Mouse (Mus musculus) thymus, adult 2 months (tissue): ENCODE results near the gene Gm5741. TPM values are rescaled to one million over a fixed set of nuclear protein-coding genes. Genes with fewer than 3 reads are reported as not detected.

ENCODE experiments used
- DNase-seq: peaks from one replicate; pipeline ENCODE4 v3.0.0; 2021
- H3K27ac ChIP-seq: fragments of 200-500 bp; 2 replicates; pipeline ENCODE4 v1.5.1; 2012; ENCODE audit warnings: low read length, control low read depth; ENCODE audit not compliant: control insufficient read depth, insufficient read depth
- H3K27me3 ChIP-seq: fragments of 200-500 bp; 2 replicates; pipeline ENCODE4 v1.6.1; 2012; ENCODE audit warnings: mild to moderate bottlenecking, low read length, moderate library complexity, mixed read lengths; ENCODE audit not compliant: control insufficient read depth, insufficient read depth
- H3K36me3 ChIP-seq: fragments of 200-500 bp; 2 replicates; pipeline ENCODE4 v1.6.1; 2012; ENCODE audit warnings: mild to moderate bottlenecking, low read length, moderate library complexity; ENCODE audit not compliant: control insufficient read depth, insufficient read depth
- H3K4me1 ChIP-seq: fragments of 200-500 bp; replicated peaks from 2 replicates; pipeline ENCODE4 v1.6.1; 2012; ENCODE audit warnings: low read length; ENCODE audit not compliant: control insufficient read depth, insufficient read depth
- H3K4me3 ChIP-seq: fragments of 200-500 bp; 2 replicates; pipeline ENCODE4 v1.5.1; 2012; ENCODE audit warnings: mild to moderate bottlenecking, low read length, control low read depth, moderate library complexity; ENCODE audit not compliant: control insufficient read depth, insufficient read depth
- CTCF ChIP-seq: fragments of 200-500 bp; IDR thresholded peaks from 2 replicates; pipeline ENCODE4 v1.5.1; 2012; ENCODE audit warnings: mild to moderate bottlenecking, control low read depth, low read length, moderate library complexity, borderline replicate concordance; ENCODE audit not compliant: control insufficient read depth, poor library complexity, insufficient read depth; ENCODE audit errors: extremely low read depth
- POLR2A ChIP-seq: fragments of 200-500 bp; IDR thresholded peaks from 2 replicates; pipeline ENCODE4 v1.6.1; 2012; ENCODE audit warnings: mild to moderate bottlenecking, low read length, control low read depth, moderate library complexity; ENCODE audit not compliant: control insufficient read depth, poor library complexity, insufficient read depth; ENCODE audit errors: extremely low read depth
- WGBS: fragments of 180-500 bp; shearing (Covaris S2); methylation state at CpG from one replicate; pipeline ENCODE4 v1.1.7; 2018; 5-methylcytosine and 5-hydroxymethylcytosine counted together
- polyA plus RNA-seq: library from polyadenylated mRNA; depleted of rRNA; stranded (reverse); fragments of >200 nt; gene quantifications from 2 replicates; pipeline ENCODE4 v1.2.3, GENCODE M21; 2012; rRNA removed

Gene Gm5741
- polyA plus RNA-seq, 1 experiment = 1.4 TPM

- Histone ChIP-seq H3K27ac (no peak overlapping the region), H3K4me3 (no peak overlapping the region), H3K36me3 (peaks cover 29% of the 10 kb centered on the region), H3K27me3 (no peaks in the 10 kb centered on the region), H3K4me1 (peaks cover 23% of the 10 kb centered on the region)
- DNase-seq = no peak
- no peak for TF ChIP-seq CTCF
- no peak for TF ChIP-seq POLR2A
- 7% methylated on average over 2 of the region's 2 CpGs for WGBS
Measured at GRCm38 (mm10) chr8:85027922-85028321, 39.9 kb downstream of the Gm5741 start.

GRCm38 (mm10) chr8:85027516-85027855, 40.3 kb downstream of the Gm5741 start:
- WGBS = under 1% methylated on average over 13 of the region's 13 CpGs

GRCm38 (mm10) chr8:85026670-85027515, 40.9 kb downstream of the Gm5741 start, which contains the start of gene Trir:
Gene Trir, plus strand, starts transcription at chr8:85026823.
- under 1% methylated on average over 74 of the region's 75 CpGs for WGBS
- peaks cover 23% of the 10 kb centered on the region for H3K36me3 ChIP-seq
- TF ChIP-seq POLR2A = peak; percentile 98
- TF ChIP-seq CTCF = 0 out of 2 replicates have a peak, but pooled peaks have one; percentile 52
- peak; percentile 95 for DNase-seq
- peaks cover 23% of the 10 kb centered on the region for H3K4me1 ChIP-seq
- peak within 1 kb of the TSS; percentile 82 for H3K4me3 ChIP-seq
- H3K27ac ChIP-seq = peak within 1 kb of the TSS; percentile 54; the same call in 1 of the 2 replicates
- H3K27me3 ChIP-seq = no peaks in the 10 kb centered on the region

More at GRCm38 (mm10) chr8:85027516-85027855, 40.3 kb downstream of the Gm5741 start:
- Histone ChIP-seq H3K36me3 (peaks cover 29% of the 10 kb centered on the region), H3K4me1 (peaks cover 23% of the 10 kb centered on the region), H3K27ac (no peak overlapping the region), H3K4me3 (peak overlapping the region; percentile 82), H3K27me3 (no peaks in the 10 kb centered on the region)
- DNase-seq = no peak
- TF ChIP-seq CTCF = no peak

- H3K4me3 ChIP-seq = peak within 1 kb of the TSS; percentile 91
- peaks cover 10% of the 10 kb centered on the region; the same call in 1 of the 2 replicates for H3K36me3 ChIP-seq
- peak; percentile 77 for DNase-seq
- TF ChIP-seq POLR2A (0 out of 2 replicates have a peak, but pooled peaks have one; percentile 24), CTCF (no peak)
- WGBS = 2% methylated on average over 30 of the region's 30 CpGs
- H3K27me3 ChIP-seq = no peaks in the 10 kb centered on the region
- H3K27ac ChIP-seq = no peak within 1 kb of the TSS; the same call in none of the 2 replicates
- peaks cover 23% of the 10 kb centered on the region for H3K4me1 ChIP-seq
Measured at GRCm38 (mm10) chr8:85025098-85025932, 42.5 kb downstream of the Gm5741 start, which contains the start of gene Asna1. Gene Asna1, minus strand, starts transcription at chr8:85025281.

GRCm38 (mm10) chr8:85023846-85024245, 43.9 kb downstream of the Gm5741 start:
- H3K4me3 ChIP-seq = no peak overlapping the region
- no peak for DNase-seq
- no peak for TF ChIP-seq POLR2A
- TF ChIP-seq CTCF = no peak

GRCm38 (mm10) chr8:85021514-85022055, 46.2 kb downstream of the Gm5741 start:
- WGBS = 96% methylated on average over 3 of the region's 3 CpGs
- no peak overlapping the region for H3K4me3 ChIP-seq
- no peak overlapping the region for H3K27ac ChIP-seq
- TF ChIP-seq POLR2A (no peak), CTCF (no peak)
- DNase-seq = no peak
- H3K27me3 ChIP-seq = no peaks in the 10 kb centered on the region
- peaks cover 15% of the 10 kb centered on the region for H3K36me3 ChIP-seq
- H3K4me1 ChIP-seq = peaks cover 17% of the 10 kb centered on the region

More at GRCm38 (mm10) chr8:85023846-85024245, 43.9 kb downstream of the Gm5741 start:
- Histone ChIP-seq H3K36me3 (peaks cover 2% of the 10 kb centered on the region), H3K27me3 (no peaks in the 10 kb centered on the region), H3K4me1 (peaks cover 23% of the 10 kb centered on the region), H3K27ac (no peak overlapping the region)
- WGBS = 97% methylated on average over 3 of the region's 3 CpGs

Other genes starting within 250 kb of the Gm5741 start
- 2.2 TPM in 2 replicates for gene Dand5, start 245.2 kb downstream of the Gm5741 start, polyA plus RNA-seq
- 52.9 and 60.6 TPM in 2 replicates for gene Gadd45gip1, start 236.5 kb downstream of the Gm5741 start, polyA plus RNA-seq
- 109 and 117 TPM in 2 replicates for gene Rad23a, start 227.3 kb downstream of the Gm5741 start, polyA plus RNA-seq
- 182 and 186 TPM in 2 replicates for gene Calr, start 221.0 kb downstream of the Gm5741 start, polyA plus RNA-seq
- 93.5 and 103 TPM in 2 replicates for gene Farsa, start 211.0 kb downstream of the Gm5741 start, polyA plus RNA-seq
- 9.4 and 11.6 TPM in 2 replicates for gene Syce2, start 195.9 kb downstream of the Gm5741 start, polyA plus RNA-seq
- 78.7 and 85.2 TPM in 2 replicates for gene Gcdh, start 174.1 kb downstream of the Gm5741 start, polyA plus RNA-seq
- 0.13 and 0.23 TPM in 2 replicates for gene Klf1, start 166.1 kb downstream of the Gm5741 start, polyA plus RNA-seq
- 16.4 and 23.8 TPM in 2 replicates for gene Dnase2a, start 159.4 kb downstream of the Gm5741 start, polyA plus RNA-seq
- 0.35 and 0.36 TPM in 2 replicates for gene Mast1, start 130.6 kb downstream of the Gm5741 start, polyA plus RNA-seq
- gene Rtbdn, start 121.0 kb downstream of the Gm5741 start, polyA plus RNA-seq = 0.13 and 0.17 TPM in 2 replicates
- 4.3 TPM in 1 of 2 replicates, not detected in the other for gene Gm49661, start 98.5 kb downstream of the Gm5741 start, polyA plus RNA-seq
- gene Prdx2, start 98.4 kb downstream of the Gm5741 start, polyA plus RNA-seq = 162 and 183 TPM in 2 replicates
- 69.4 and 76.1 TPM in 2 replicates for gene Rnaseh2a, start 98.2 kb downstream of the Gm5741 start, polyA plus RNA-seq
- 125 and 128 TPM in 2 replicates for gene Junb, start 89.3 kb downstream of the Gm5741 start, polyA plus RNA-seq
- gene Hook2, start 77.4 kb downstream of the Gm5741 start, polyA plus RNA-seq = 7.2 and 7.4 TPM in 2 replicates
- 0.66 and 0.67 TPM in 2 replicates for gene Best2, start 53.5 kb downstream of the Gm5741 start, polyA plus RNA-seq
- 139 and 152 TPM in 2 replicates for gene Asna1, start 42.7 kb downstream of the Gm5741 start, polyA plus RNA-seq
- gene Trir, start 41.2 kb downstream of the Gm5741 start, polyA plus RNA-seq = 172 and 173 TPM in 2 replicates
- gene Tnpo2, start 31.1 kb downstream of the Gm5741 start, polyA plus RNA-seq = 138 and 144 TPM in 2 replicates
- 25.0 and 29.3 TPM in 2 replicates for gene Fbxw9, start 7.9 kb downstream of the Gm5741 start, polyA plus RNA-seq
- 105 TPM in 2 replicates for gene Dhps, start 3.8 kb upstream of the Gm5741 start, polyA plus RNA-seq
- 123 and 141 TPM in 2 replicates for gene Wdr83os, start 12.8 kb upstream of the Gm5741 start, polyA plus RNA-seq
- 51.9 and 56.3 TPM in 2 replicates for gene Wdr83, start 13.3 kb upstream of the Gm5741 start, polyA plus RNA-seq
- 191 and 210 TPM in 2 replicates for gene Man2b1, start 15.3 kb upstream of the Gm5741 start, polyA plus RNA-seq
- 0.12 and 0.22 TPM in 2 replicates for gene Zfp791, start 55.1 kb upstream of the Gm5741 start, polyA plus RNA-seq
- not detected in 2 replicates for gene Cks1brt, start 83.9 kb upstream of the Gm5741 start, polyA plus RNA-seq
- not detected in 2 replicates for gene Olfr371, start 158.0 kb upstream of the Gm5741 start, polyA plus RNA-seq
- 29.0 and 32.1 TPM in 2 replicates for gene Orc6, start 231.7 kb upstream of the Gm5741 start, polyA plus RNA-seq
- gene Vps35, start 231.8 kb upstream of the Gm5741 start, polyA plus RNA-seq = 14.1 and 15.7 TPM in 2 replicates